ENCODE assay signal across 9 mouse cellular contexts in the genomic region with DNA sequence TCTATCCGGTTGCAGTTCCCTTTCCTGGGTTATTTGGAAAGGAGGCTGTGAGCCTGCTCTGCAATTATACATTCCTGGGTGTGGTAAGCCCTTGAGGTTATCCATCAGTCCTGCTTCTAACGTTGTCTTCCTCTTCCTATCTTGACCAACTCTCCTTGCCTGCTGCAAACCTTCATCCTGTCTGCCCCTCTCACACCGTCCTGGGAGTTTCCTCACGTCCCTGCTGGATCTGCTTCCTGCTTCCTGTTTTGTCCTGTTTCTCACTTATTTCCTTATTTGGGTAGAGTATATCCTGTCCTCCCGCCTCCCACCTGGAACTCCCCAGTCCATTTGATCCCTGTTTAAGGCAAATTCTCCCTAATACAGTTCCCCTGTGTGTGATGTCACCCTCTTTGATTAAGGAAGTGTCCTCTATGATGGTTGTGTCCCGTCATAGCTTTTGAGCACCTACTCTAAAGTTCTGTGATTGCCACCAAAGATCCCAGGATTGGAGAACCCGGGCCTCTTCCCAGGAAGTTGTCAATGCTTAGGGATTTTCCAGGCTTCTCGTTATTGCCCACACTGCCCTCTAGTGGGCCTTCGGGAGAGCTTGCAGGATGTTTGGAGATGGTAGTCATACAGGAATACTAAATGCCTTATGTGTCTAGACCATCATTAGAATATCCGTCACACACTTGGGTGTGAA. TPM values are rescaled to one million over a fixed set of nuclear protein-coding genes. Genes with fewer than 3 reads are reported as not detected.
DNase-seq lines count a peak whose midpoint lies in the region; ATAC-seq and TF ChIP-seq lines count a peak whose summit lies in the region.
"Had no signal": no experiment of that assay in that cellular context is flagged by ENCODE, and none has a peak within 500 bp of the region (broad histone marks: within the 10 kb centered on the region; RNA-seq: fewer than 3 reads in every experiment).

No protein-coding gene starts in this region.

- H3K9me3 ChIP-seq in neural tube, embryonic 15.5 days (replicated peaks): no peaks in the 10 kb centered on the region
- no peaks in the 10 kb centered on the region for H3K9me3 ChIP-seq in intestine, embryonic 16.5 days (ENCODE audit: control insufficient read depth, low read length)
- H3K9me3 ChIP-seq in limb, embryonic 14.5 days (ENCODE audit: control insufficient read depth, low read length): no peaks in the 10 kb centered on the region

- H3K36me3 ChIP-seq in neural tube, embryonic 15.5 days: peaks cover 3% of the 10 kb centered on the region; the same call in 1 of the 2 replicates
- no peaks in the 10 kb centered on the region; the same call in 1 of the 2 replicates for H3K36me3 ChIP-seq in intestine, embryonic 16.5 days (ENCODE audit: control insufficient read depth, insufficient read depth, low read length)
- peaks cover 71% of the 10 kb centered on the region for H3K36me3 ChIP-seq in limb, embryonic 14.5 days (ENCODE audit: control insufficient read depth, insufficient read depth, low read length)

- no peak for ATAC-seq in neural tube, embryonic 15.5 days (ENCODE audit: low FRiP score)
- no peak for ATAC-seq in intestine, embryonic 16.5 days
- no peak for ATAC-seq in limb, embryonic 14.5 days (ENCODE audit: low FRiP score, low read depth)

- no peak overlapping the region for H3K4me2 ChIP-seq in neural tube, embryonic 15.5 days
- H3K4me2 ChIP-seq in intestine, embryonic 16.5 days (ENCODE audit: low read depth, low read length): no peak overlapping the region
- H3K4me2 ChIP-seq in limb, embryonic 14.5 days (replicated peaks; ENCODE audit: low read depth, low read length, severe bottlenecking): no peak overlapping the region

- DNase-seq in neural tube, embryonic 10.5 days (ENCODE audit: extremely low spot score, low spot score): peak; percentile 48
- peak; percentile 68 for DNase-seq in adrenal gland, postnatal 10 days
- DNase-seq in limb, embryonic 14.5 days (ENCODE audit: low spot score): peak; percentile 70
- DNase-seq in retina, embryonic 14.5 days (ENCODE audit: low spot score): peak; percentile 79
- DNase-seq in B cell, adult 2 months: no peak

- no peak; the same call in 1 of the 2 replicates for TF ChIP-seq POLR2A in embryonic fibroblast, embryonic 13.5 days (IDR thresholded peaks at IDR 0.05; ENCODE audit: low read depth, low read length)
- TF ChIP-seq POLR2A in limb, embryonic 14.5 days (IDR thresholded peaks at IDR 0.05; ENCODE audit: borderline replicate concordance, extremely low read depth, insufficient read depth, insufficient read length): no peak

- H3K27me3 ChIP-seq in neural tube, embryonic 15.5 days (replicated peaks): no peaks in the 10 kb centered on the region
- H3K27me3 ChIP-seq in intestine, embryonic 16.5 days (replicated peaks; ENCODE audit: control insufficient read depth, insufficient read depth, low read length): no peaks in the 10 kb centered on the region
- H3K27me3 ChIP-seq in limb, embryonic 14.5 days (ENCODE audit: control insufficient read depth, insufficient read depth, low read length): no peaks in the 10 kb centered on the region

- H3K4me3 ChIP-seq in neural tube, embryonic 15.5 days (replicated peaks): no peak overlapping the region
- H3K4me3 ChIP-seq in embryonic fibroblast, embryonic 13.5 days (ENCODE audit: insufficient read depth, low read length): no peak overlapping the region
- no peak overlapping the region for H3K4me3 ChIP-seq in intestine, embryonic 16.5 days (ENCODE audit: low read length)
- H3K4me3 ChIP-seq in limb, embryonic 14.5 days (replicated peaks; ENCODE audit: low read length): no peak overlapping the region
- H3K4me3 ChIP-seq: erythroblast, embryonic 14.5 days had no signal

- H3K9ac ChIP-seq in neural tube, embryonic 15.5 days (replicated peaks): no peak overlapping the region
- no peak overlapping the region for H3K9ac ChIP-seq in intestine, embryonic 16.5 days (ENCODE audit: low read depth, low read length)
- no peak overlapping the region for H3K9ac ChIP-seq in limb, embryonic 14.5 days (ENCODE audit: low read depth, low read length, severe bottlenecking)

- H3K4me1 ChIP-seq in neural tube, embryonic 15.5 days: no peaks in the 10 kb centered on the region
- H3K4me1 ChIP-seq in embryonic fibroblast, embryonic 13.5 days (ENCODE audit: control insufficient read depth, insufficient read depth, low read length): peaks cover 5% of the 10 kb centered on the region
- peaks cover 4% of the 10 kb centered on the region; the same call in 1 of the 2 replicates for H3K4me1 ChIP-seq in intestine, embryonic 16.5 days (ENCODE audit: control insufficient read depth, insufficient read depth, low read length)
- H3K4me1 ChIP-seq in limb, embryonic 14.5 days (ENCODE audit: control insufficient read depth, insufficient read depth, low read length): no peaks in the 10 kb centered on the region

- no peak overlapping the region for H3K27ac ChIP-seq in neural tube, embryonic 15.5 days (replicated peaks)
- H3K27ac ChIP-seq in embryonic fibroblast, embryonic 13.5 days (ENCODE audit: insufficient read depth, low read length): peak overlapping the region; percentile 17; the same call in 1 of the 2 replicates
- peak overlapping the region; percentile 9 for H3K27ac ChIP-seq in intestine, embryonic 16.5 days (ENCODE audit: low read length)
- no peak overlapping the region for H3K27ac ChIP-seq in limb, embryonic 14.5 days (replicated peaks; ENCODE audit: low read depth, low read length)

- TF ChIP-seq CTCF in embryonic fibroblast, embryonic 13.5 days (IDR thresholded peaks at IDR 0.05; ENCODE audit: borderline replicate concordance, insufficient read depth, low read length): no peak

- WGBS in neural tube, embryonic 15.5 days: 70% methylated on average over 10 of the region's 10 CpGs
- 48% methylated on average over 10 of the region's 10 CpGs for WGBS in intestine, embryonic 16.5 days
- 62% methylated on average over 10 of the region's 10 CpGs for WGBS in limb, embryonic 14.5 days

RNA-seq across cellular contexts. Expression of gene Nsl1, which starts 12.5 kb away (rescaled TPM):
- polyA plus RNA-seq in neural tube, embryonic 15.5 days (2015; fragmentation: Nextera tagmentation; extraction: Ambion mirVana): 4.6 and 7.6 TPM in 2 replicates
- 1 to 10 TPM; 3.5 to 5.1 TPM for total RNA-seq in adrenal gland, postnatal 10 days (2021)
- polyA plus RNA-seq in embryonic fibroblast, embryonic 13.5 days (2011; ENCODE audit: insufficient read length, low read depth, missing spikeins): 5.7 and 11.7 TPM in 2 replicates
- 14.0 and 16.2 TPM in 2 replicates for polyA plus RNA-seq in intestine, embryonic 16.5 days (2015; fragmentation: Nextera tagmentation; extraction: Ambion mirVana)
- 15.4 and 17.2 TPM in 2 replicates for polyA plus RNA-seq in limb, embryonic 14.5 days (2012; rRNA removed)
- 11.6 and 13.9 TPM in 2 replicates for polyA plus RNA-seq in limb, embryonic 14.5 days (2014; fragmentation: Nextera tagmentation; extraction: Ambion mirVana)

RNA-seq across cellular contexts. Expression of gene Tatdn3, which starts 12.6 kb away (rescaled TPM):
- polyA plus RNA-seq in neural tube, embryonic 15.5 days (2015; fragmentation: Nextera tagmentation; extraction: Ambion mirVana): 14.4 and 16.0 TPM in 2 replicates
- total RNA-seq in adrenal gland, postnatal 10 days (2021): 10 to 100 TPM; 20.4 to 34.7 TPM
- polyA plus RNA-seq in embryonic fibroblast, embryonic 13.5 days (2011; ENCODE audit: insufficient read length, low read depth, missing spikeins): 11.3 and 19.0 TPM in 2 replicates
- 13.4 and 13.9 TPM in 2 replicates for polyA plus RNA-seq in intestine, embryonic 16.5 days (2015; fragmentation: Nextera tagmentation; extraction: Ambion mirVana)
- 25.9 and 27.8 TPM in 2 replicates for polyA plus RNA-seq in limb, embryonic 14.5 days (2012; rRNA removed)
- 15.7 and 17.2 TPM in 2 replicates for polyA plus RNA-seq in limb, embryonic 14.5 days (2014; fragmentation: Nextera tagmentation; extraction: Ambion mirVana)

RNA-seq across cellular contexts. Expression of gene Batf3, which starts 22.3 kb away (rescaled TPM):
- 3.5 and 3.6 TPM in 2 replicates for polyA plus RNA-seq in neural tube, embryonic 15.5 days (2015; fragmentation: Nextera tagmentation; extraction: Ambion mirVana)
- total RNA-seq in adrenal gland, postnatal 10 days (2021): 1 to 10 TPM; 1.6 to 1.8 TPM
- not detected in 2 replicates for polyA plus RNA-seq in embryonic fibroblast, embryonic 13.5 days (2011; ENCODE audit: insufficient read length, low read depth, missing spikeins)
- 8.4 and 9.0 TPM in 2 replicates for polyA plus RNA-seq in intestine, embryonic 16.5 days (2015; fragmentation: Nextera tagmentation; extraction: Ambion mirVana)
- polyA plus RNA-seq in limb, embryonic 14.5 days (2012; rRNA removed): 16.1 and 16.5 TPM in 2 replicates
- 11.2 and 14.9 TPM in 2 replicates for polyA plus RNA-seq in limb, embryonic 14.5 days (2014; fragmentation: Nextera tagmentation; extraction: Ambion mirVana)

RNA-seq across cellular contexts. Expression of gene Spata45, which starts 38.9 kb away (rescaled TPM):
- not detected in 2 replicates for polyA plus RNA-seq in neural tube, embryonic 15.5 days (2015; fragmentation: Nextera tagmentation; extraction: Ambion mirVana)
- total RNA-seq in adrenal gland, postnatal 10 days (2021): not detected
- polyA plus RNA-seq in embryonic fibroblast, embryonic 13.5 days (2011; ENCODE audit: insufficient read length, low read depth, missing spikeins): not detected in 2 replicates
- polyA plus RNA-seq in intestine, embryonic 16.5 days (2015; fragmentation: Nextera tagmentation; extraction: Ambion mirVana): 0.61 TPM in 1 of 2 replicates, not detected in the other
- not detected in 2 replicates for polyA plus RNA-seq in limb, embryonic 14.5 days (2012; rRNA removed)
- polyA plus RNA-seq in limb, embryonic 14.5 days (2014; fragmentation: Nextera tagmentation; extraction: Ambion mirVana): not detected in 2 replicates
- polyA plus RNA-seq: erythroblast, embryonic 14.5 days had no signal

RNA-seq across cellular contexts. Expression of gene Flvcr1, which starts 49.4 kb away (rescaled TPM):
- 7.5 and 8.1 TPM in 2 replicates for polyA plus RNA-seq in neural tube, embryonic 15.5 days (2015; fragmentation: Nextera tagmentation; extraction: Ambion mirVana)
- 10 to 100 TPM; 18.1 to 24.0 TPM for total RNA-seq in adrenal gland, postnatal 10 days (2021)
- polyA plus RNA-seq in embryonic fibroblast, embryonic 13.5 days (2011; ENCODE audit: insufficient read length, low read depth, missing spikeins): 7.5 and 9.4 TPM in 2 replicates
- 8.4 and 14.2 TPM in 2 replicates for polyA plus RNA-seq in intestine, embryonic 16.5 days (2015; fragmentation: Nextera tagmentation; extraction: Ambion mirVana)
- 15.0 and 18.3 TPM in 2 replicates for polyA plus RNA-seq in limb, embryonic 14.5 days (2012; rRNA removed)
- polyA plus RNA-seq in limb, embryonic 14.5 days (2014; fragmentation: Nextera tagmentation; extraction: Ambion mirVana): 7.6 and 7.8 TPM in 2 replicates

Comparison
In these comparisons a context has a peak if more than half of its experiments do, and no peak if none do; other contexts are left out.
1. DNase-seq: peak in neural tube, embryonic 10.5 days (single experiment), adrenal gland, postnatal 10 days (single experiment), limb, embryonic 14.5 days (single experiment) and retina, embryonic 14.5 days (single experiment); none in B cell, adult 2 months (0 of 2).
2. H3K27ac ChIP-seq: peak in embryonic fibroblast, embryonic 13.5 days (single experiment) and intestine, embryonic 16.5 days (single experiment); none in neural tube, embryonic 15.5 days (single experiment) and limb, embryonic 14.5 days (single experiment).